Mouse (Mus musculus): ENCODE measurements around the gene Ccin. TPM values are rescaled to one million over a fixed set of nuclear protein-coding genes. Genes with fewer than 3 reads are reported as not detected.

Ccin gene
- total RNA-seq, 1 experiment from 2014 or later, result not detected

DNA sequence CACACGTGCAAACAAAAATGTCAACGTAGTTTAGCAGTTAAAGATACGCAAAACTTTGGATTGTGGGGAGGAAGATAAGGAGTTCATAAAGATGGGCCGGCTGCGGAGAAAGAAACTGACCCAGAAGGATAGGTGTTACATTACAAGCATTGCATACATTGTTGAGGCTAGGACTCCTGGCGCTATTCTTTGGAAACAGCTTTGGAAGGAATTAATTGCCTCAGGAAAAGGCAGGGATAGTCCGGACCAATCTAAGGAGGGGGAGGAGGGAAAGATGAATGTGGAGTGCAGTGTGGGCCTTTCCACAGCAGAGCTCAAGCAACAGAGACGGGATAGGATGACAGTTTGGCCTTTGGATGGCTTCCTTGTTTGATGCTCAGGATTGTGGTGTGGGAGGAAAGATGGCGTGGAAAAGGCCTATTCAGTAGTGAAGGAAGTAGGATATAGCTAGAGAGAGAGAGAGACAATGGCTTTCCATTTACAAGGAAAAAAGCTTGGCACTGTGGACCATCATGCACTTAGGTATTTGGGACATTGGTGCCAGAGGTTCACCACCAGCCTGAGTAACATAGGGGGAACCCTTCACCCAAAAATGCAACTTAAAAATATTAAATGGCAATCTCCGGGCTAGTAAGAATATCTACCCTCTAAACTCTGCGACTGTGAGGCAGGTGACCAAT is 30.2 kb downstream of the Ccin start:
- DNase-seq, result no peak

DNA sequence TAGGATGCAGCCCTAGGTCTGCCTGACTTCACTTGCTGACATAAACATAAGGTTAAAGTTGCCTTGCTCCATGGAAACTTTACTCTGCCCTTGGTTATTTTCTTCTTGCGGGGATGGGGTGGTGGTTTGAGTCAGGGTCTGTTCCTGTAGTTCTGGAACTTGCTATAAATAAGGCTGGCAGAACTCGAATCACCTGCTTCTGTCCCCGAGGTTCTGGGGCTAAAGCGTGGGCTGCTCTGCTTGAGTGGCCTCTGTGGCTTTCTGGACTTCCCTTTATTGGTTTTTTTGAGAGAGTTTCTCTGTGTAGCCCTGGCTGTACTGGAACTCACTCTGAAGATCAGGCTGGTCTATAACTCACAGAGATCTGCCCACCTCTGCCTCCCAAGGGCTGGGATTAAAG is 32.8 kb downstream of the Ccin start:
- DNase-seq, result no peak

- no peak for DNase-seq
Measured at GRCm38 (mm10) chr4:44016791-44017190, 33.5 kb downstream of the Ccin start.

GRCm38 (mm10) chr4:44022323-44022722 is 39.0 kb downstream of the Ccin start:
- no peak for DNase-seq

DNA sequence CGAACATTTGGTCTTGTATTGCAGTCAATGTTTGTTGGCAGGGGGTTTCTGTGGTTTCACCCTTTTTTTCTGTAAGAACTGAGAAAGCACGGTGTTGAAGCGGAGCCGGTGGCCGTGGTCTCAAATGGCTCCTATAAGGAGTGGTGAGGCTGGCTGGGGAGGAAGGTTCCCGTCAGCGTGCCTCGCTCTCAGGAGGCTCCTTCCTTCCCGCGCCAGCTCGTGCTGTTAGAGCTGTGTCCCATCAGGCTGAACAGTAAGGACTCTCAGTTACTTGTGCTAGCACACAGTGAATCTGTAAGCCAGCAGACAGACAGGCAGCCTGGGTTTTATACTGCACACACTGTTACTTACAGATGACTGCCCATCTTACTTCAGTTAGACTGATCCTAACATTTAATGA is 39.5 kb downstream of the Ccin start:
- no peak for DNase-seq

GRCm38 (mm10) chr4:44023681-44024080 is 40.4 kb downstream of the Ccin start:
- DNase-seq, result no peak

DNA sequence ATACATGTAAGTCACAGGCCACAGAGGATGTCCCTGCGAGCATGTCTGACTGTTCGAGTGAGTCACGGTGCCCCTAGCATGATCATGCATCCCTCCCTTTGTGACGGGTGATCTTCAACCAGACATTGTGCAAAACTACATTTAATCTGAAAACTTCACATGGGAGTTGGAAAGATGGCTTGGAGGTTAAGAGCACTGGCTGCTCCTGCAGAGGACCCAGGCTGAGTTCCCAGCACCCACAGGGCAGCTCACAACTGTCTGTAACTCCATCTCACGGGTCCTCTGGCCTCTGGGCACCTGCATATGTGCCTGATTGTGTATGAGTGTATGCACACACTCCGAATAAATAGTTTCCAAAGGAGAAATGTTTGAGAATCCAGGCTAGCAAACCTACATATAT is 41.0 kb downstream of the Ccin start:
- no peak for DNase-seq

DNA sequence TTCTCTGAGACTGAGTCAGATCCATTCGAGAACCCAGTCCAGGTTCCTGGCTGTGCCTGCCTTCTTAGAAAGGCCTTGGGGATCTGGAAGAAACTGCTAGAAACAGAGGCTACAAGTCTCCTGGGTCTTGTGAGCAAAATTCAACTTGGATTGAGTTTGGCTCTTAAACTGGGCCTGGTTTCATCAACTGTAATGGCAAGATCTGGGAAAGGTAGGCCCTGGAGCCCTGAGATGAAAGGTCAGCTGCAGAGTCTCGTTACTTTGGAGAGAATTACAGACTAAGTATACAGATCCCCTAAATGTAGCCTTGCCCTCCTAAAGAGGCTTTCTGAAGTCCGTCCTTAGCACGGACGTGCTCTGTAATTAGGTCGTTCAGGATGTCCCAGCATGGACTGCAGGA is 42.3 kb downstream of the Ccin start:
- no peak for DNase-seq

GRCm38 (mm10) chr4:44028303-44029135 is 45.2 kb downstream of the Ccin start:
- DNase-seq, result no peak

DNA sequence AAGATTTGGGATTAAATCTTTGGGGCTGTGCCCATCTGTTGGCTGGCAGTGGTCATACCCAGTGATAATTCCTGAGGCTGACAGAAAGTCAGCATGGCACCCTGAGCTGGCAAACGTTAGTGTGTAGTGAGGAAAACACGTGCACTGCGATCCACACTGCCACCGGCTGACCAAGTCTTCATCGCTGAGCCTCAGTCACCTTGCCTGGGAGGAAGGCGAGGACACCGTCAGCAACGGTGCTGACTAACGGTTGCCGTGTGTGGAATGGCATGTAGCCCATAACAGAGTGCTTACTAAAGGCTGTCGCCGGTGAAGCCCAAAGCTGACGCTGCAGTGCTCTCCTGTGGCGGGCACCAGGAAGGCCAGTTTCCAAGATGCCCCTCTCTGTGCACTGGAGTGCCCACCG is 46.4 kb downstream of the Ccin start:
- DNase-seq, result no peak

GRCm38 (mm10) chr4:44031521-44031920 is 48.2 kb downstream of the Ccin start:
- no peak for DNase-seq

Other genes starting within 250 kb of the Ccin start
- gene Olfr159, start 212.5 kb upstream of the Ccin start, total RNA-seq (2021), result not detected in 2 replicates
- not detected in 2 replicates for gene Olfr156, start 159.6 kb upstream of the Ccin start, total RNA-seq (2021)
- not detected in 2 replicates for gene Olfr157, start 143.3 kb upstream of the Ccin start, total RNA-seq (2021)
- gene Olfr155, start 131.9 kb upstream of the Ccin start, total RNA-seq (2021), result not detected in 2 replicates
- gene Reck, start 108.0 kb upstream of the Ccin start, total RNA-seq (2021), result 12.3 and 16.1 TPM in 2 replicates
- 2.4 and 3.1 TPM in 2 replicates for gene Glipr2, start 26.1 kb upstream of the Ccin start, total RNA-seq (2021)
- 169 and 173 TPM in 2 replicates for gene Clta, start 21.0 kb downstream of the Ccin start, total RNA-seq (2021)
- gene Gne, start 100.7 kb downstream of the Ccin start, total RNA-seq (2021), result 28.7 and 40.6 TPM in 2 replicates

Measured in adrenal gland, postnatal 25 days (tissue).